8 mouse cellular contexts compared by ENCODE assay signal in genomic region chrX:42342951-42343879, GRCm38 (mm10).
DNase-seq lines count a peak whose midpoint lies in the region; ATAC-seq lines count a peak whose summit lies in the region.

No protein-coding gene starts in this region.

- 13% methylated on average over 16 of the region's 16 CpGs for WGBS in liver, embryonic 12.5 days (ENCODE audit: insufficient replicate concordance)
- 16% methylated on average over 16 of the region's 16 CpGs for WGBS in neural tube, embryonic 12.5 days

- peak; percentile 79 for DNase-seq in heart, adult 11 months
- no peak for DNase-seq in heart, postnatal 4 days
- peak; percentile 88 for DNase-seq in Muller cell, postnatal 12 days (ENCODE audit: inconsistent ontology term)
- no peak for DNase-seq in left cerebral cortex, adult 8-10 months (ENCODE audit: low spot score in 2 of 2)

- H3K4me3 ChIP-seq in liver, embryonic 12.5 days: no peak overlapping the region
- H3K4me3 ChIP-seq in neural tube, embryonic 12.5 days: no peak overlapping the region

- H3K9ac ChIP-seq in liver, embryonic 12.5 days: no peak overlapping the region
- no peak overlapping the region for H3K9ac ChIP-seq in neural tube, embryonic 12.5 days

- H3K4me1 ChIP-seq in liver, embryonic 12.5 days: no peaks in the 10 kb centered on the region
- peaks cover 6% of the 10 kb centered on the region; the same call in 1 of the 2 replicates for H3K4me1 ChIP-seq in neural tube, embryonic 12.5 days

- no peaks in the 10 kb centered on the region for H3K9me3 ChIP-seq in liver, embryonic 12.5 days (replicated peaks)
- H3K9me3 ChIP-seq in neural tube, embryonic 12.5 days: no peaks in the 10 kb centered on the region

- ATAC-seq in granulocyte monocyte progenitor cell, adult 5-6 weeks (replicated peaks; ENCODE audit: poor library complexity, severe bottlenecking): peak; percentile 59
- ATAC-seq in liver, embryonic 12.5 days: no peak
- peak; percentile 81 for ATAC-seq in neural tube, embryonic 12.5 days (ENCODE audit: low FRiP score, low read depth)
- no peak for ATAC-seq in cerebellum, adult (ENCODE audit: insufficient number of reproducible peaks, low FRiP score, low TSS enrichment)

- H3K27ac ChIP-seq in liver, embryonic 12.5 days: no peak overlapping the region
- H3K27ac ChIP-seq in neural tube, embryonic 12.5 days: 0 out of 2 replicates have a peak overlapping the region, but pooled peaks have one; percentile 4

- no peaks in the 10 kb centered on the region for H3K36me3 ChIP-seq in liver, embryonic 12.5 days
- no peaks in the 10 kb centered on the region for H3K36me3 ChIP-seq in neural tube, embryonic 12.5 days

- H3K4me2 ChIP-seq in liver, embryonic 12.5 days: peak overlapping the region; percentile 38
- peak overlapping the region; percentile 40 for H3K4me2 ChIP-seq in neural tube, embryonic 12.5 days (replicated peaks)

- no peaks in the 10 kb centered on the region for H3K27me3 ChIP-seq in liver, embryonic 12.5 days (replicated peaks)
- no peaks in the 10 kb centered on the region for H3K27me3 ChIP-seq in neural tube, embryonic 12.5 days (replicated peaks)

Comparison
In these comparisons a context has a peak if more than half of its experiments do, and no peak if none do; other contexts are left out.
1. DNase-seq: peak in heart, adult 11 months (single experiment) and Muller cell, postnatal 12 days (single experiment); none in heart, postnatal 4 days (single experiment) and left cerebral cortex, adult 8-10 months (0 of 2).
2. ATAC-seq: peak in granulocyte monocyte progenitor cell, adult 5-6 weeks (single experiment) and neural tube, embryonic 12.5 days (single experiment); none in liver, embryonic 12.5 days (single experiment) and cerebellum, adult (single experiment).